Mouse (Mus musculus): ENCODE data around the gene Gm10300. TPM values are rescaled to one million over a fixed set of nuclear protein-coding genes. Genes with fewer than 3 reads are reported as not detected.

The Gm10300 gene
- polyA plus RNA-seq, 1 experiment = 0.02 TPM

- Histone ChIP-seq H3K79me2 (ENCODE audit: control insufficient read depth, insufficient read depth) (no peaks in the 10 kb centered on the region), H3ac (ENCODE audit: control insufficient read depth, insufficient read length) (no peak overlapping the region), H3K27me3 (ENCODE audit: control insufficient read depth, insufficient read depth, insufficient read length) (peaks cover 22% of the 10 kb centered on the region), H3K4me2 (ENCODE audit: low read depth) (no peak overlapping the region), H3K36me3 (ENCODE audit: control insufficient read depth, insufficient read depth) (no peaks in the 10 kb centered on the region), H3K4me3 (no peak overlapping the region)
- TF ChIP-seq MAX (IDR thresholded peaks at IDR 0.05; ENCODE audit: low read depth) = no peak
- no peak for TF ChIP-seq TCF12 (IDR thresholded peaks at IDR 0.05; ENCODE audit: insufficient read depth, poor library complexity, severe bottlenecking)
- TF ChIP-seq USF1 (IDR thresholded peaks at IDR 0.05; ENCODE audit: low read depth) = no peak
- TF ChIP-seq TCF3 (IDR thresholded peaks at IDR 0.05; ENCODE audit: insufficient read length, low read depth) = no peak
- no peak for TF ChIP-seq SRF (IDR thresholded peaks at IDR 0.05; ENCODE audit: control insufficient read depth, insufficient read length, low read depth)
- TF ChIP-seq POLR2AphosphoS2 (IDR thresholded peaks at IDR 0.05; ENCODE audit: insufficient read length, low read depth) = no peak
- no peak for TF ChIP-seq REST (IDR thresholded peaks at IDR 0.05; ENCODE audit: insufficient read depth, insufficient read length)
- TF ChIP-seq POLR2A (IDR thresholded peaks at IDR 0.05; ENCODE audit: insufficient read length, low read depth) = no peak
Observed at GRCm38 (mm10) chr4:132093928-132094327, 19.4 kb downstream of the Gm10300 start.

GRCm38 (mm10) chr4:132095043-132095442 lies 20.5 kb downstream of the Gm10300 start:
- Histone ChIP-seq H3K36me3 (ENCODE audit: control insufficient read depth, insufficient read depth) (no peaks in the 10 kb centered on the region), H3K27me3 (ENCODE audit: control insufficient read depth, insufficient read depth, insufficient read length) (peaks cover 32% of the 10 kb centered on the region), H3K4me3 (no peak overlapping the region), H3ac (ENCODE audit: control insufficient read depth, insufficient read length) (no peak overlapping the region), H3K4me2 (ENCODE audit: low read depth) (no peak overlapping the region), H3K79me2 (ENCODE audit: control insufficient read depth, insufficient read depth) (no peaks in the 10 kb centered on the region)
- TF ChIP-seq MYOD1 (IDR thresholded peaks at IDR 0.05; ENCODE audit: control insufficient read depth in 1 of 3, insufficient read length in 2 of 3, low read depth in 2 of 3) (no peak), TCF12 (IDR thresholded peaks at IDR 0.05; ENCODE audit: insufficient read depth, poor library complexity, severe bottlenecking) (no peak), TCF3 (IDR thresholded peaks at IDR 0.05; ENCODE audit: insufficient read length, low read depth) (no peak), USF1 (IDR thresholded peaks at IDR 0.05; ENCODE audit: low read depth) (no peak), E2F4 (IDR thresholded peaks at IDR 0.05; ENCODE audit: insufficient read depth) (no peak), MYOG (IDR thresholded peaks at IDR 0.05; ENCODE audit: control insufficient read depth in 1 of 3, insufficient read depth in 1 of 3, insufficient read length in 2 of 3, low read depth in 2 of 3) (no peak), CEBPB (IDR thresholded peaks at IDR 0.05; ENCODE audit: insufficient read depth, poor library complexity, severe bottlenecking) (no peak)

GRCm38 (mm10) chr4:132099548-132099947 lies 25.1 kb downstream of the Gm10300 start:
- Histone ChIP-seq H3K4me2 (ENCODE audit: low read depth) (no peak overlapping the region), H3K36me3 (ENCODE audit: control insufficient read depth, insufficient read depth) (no peaks in the 10 kb centered on the region), H3K4me3 (no peak overlapping the region), H3K27me3 (ENCODE audit: control insufficient read depth, insufficient read depth, insufficient read length) (peaks cover 53% of the 10 kb centered on the region), H3ac (ENCODE audit: control insufficient read depth, insufficient read length) (no peak overlapping the region), H3K79me2 (ENCODE audit: control insufficient read depth, insufficient read depth) (no peaks in the 10 kb centered on the region)
- TF ChIP-seq CEBPB (IDR thresholded peaks at IDR 0.05; ENCODE audit: insufficient read depth, poor library complexity, severe bottlenecking) (no peak), POLR2AphosphoS2 (IDR thresholded peaks at IDR 0.05; ENCODE audit: insufficient read length, low read depth) (no peak), REST (IDR thresholded peaks at IDR 0.05; ENCODE audit: insufficient read depth, insufficient read length) (no peak), E2F4 (IDR thresholded peaks at IDR 0.05; ENCODE audit: insufficient read depth) (no peak), USF1 (IDR thresholded peaks at IDR 0.05; ENCODE audit: low read depth) (no peak), TCF12 (IDR thresholded peaks at IDR 0.05; ENCODE audit: insufficient read depth, poor library complexity, severe bottlenecking) (no peak), TCF3 (IDR thresholded peaks at IDR 0.05; ENCODE audit: insufficient read length, low read depth) (no peak), MAX (IDR thresholded peaks at IDR 0.05; ENCODE audit: low read depth) (no peak), POLR2A (IDR thresholded peaks at IDR 0.05; ENCODE audit: insufficient read length, low read depth) (no peak), MYOD1 (IDR thresholded peaks at IDR 0.05; ENCODE audit: control insufficient read depth in 1 of 3, insufficient read length in 2 of 3, low read depth in 2 of 3) (no peak), MYOG (IDR thresholded peaks at IDR 0.05; ENCODE audit: control insufficient read depth in 1 of 3, insufficient read depth in 1 of 3, insufficient read length in 2 of 3, low read depth in 2 of 3) (no peak), SRF (IDR thresholded peaks at IDR 0.05; ENCODE audit: control insufficient read depth, insufficient read length, low read depth) (no peak)

GRCm38 (mm10) chr4:132101152-132101551 lies 26.7 kb downstream of the Gm10300 start:
- Histone ChIP-seq H3K27me3 (ENCODE audit: control insufficient read depth, insufficient read depth, insufficient read length) (peaks cover 61% of the 10 kb centered on the region), H3K4me2 (ENCODE audit: low read depth) (no peak overlapping the region), H3ac (ENCODE audit: control insufficient read depth, insufficient read length) (no peak overlapping the region), H3K4me3 (no peak overlapping the region), H3K79me2 (ENCODE audit: control insufficient read depth, insufficient read depth) (no peaks in the 10 kb centered on the region), H3K36me3 (ENCODE audit: control insufficient read depth, insufficient read depth) (no peaks in the 10 kb centered on the region)
- TF ChIP-seq MYOG (IDR thresholded peaks at IDR 0.05; ENCODE audit: control insufficient read depth in 1 of 3, insufficient read depth in 1 of 3, insufficient read length in 2 of 3, low read depth in 2 of 3) = no peak
- TF ChIP-seq MYOD1 (IDR thresholded peaks at IDR 0.05; ENCODE audit: control insufficient read depth in 1 of 3, insufficient read length in 2 of 3, low read depth in 2 of 3) = no peak
- no peak for TF ChIP-seq MAX (IDR thresholded peaks at IDR 0.05; ENCODE audit: low read depth)
- TF ChIP-seq TCF3 (IDR thresholded peaks at IDR 0.05; ENCODE audit: insufficient read length, low read depth) = no peak
- TF ChIP-seq USF1 (IDR thresholded peaks at IDR 0.05; ENCODE audit: low read depth) = no peak
- TF ChIP-seq SRF (IDR thresholded peaks at IDR 0.05; ENCODE audit: control insufficient read depth, insufficient read length, low read depth) = no peak
- no peak for TF ChIP-seq REST (IDR thresholded peaks at IDR 0.05; ENCODE audit: insufficient read depth, insufficient read length)
- TF ChIP-seq TCF12 (IDR thresholded peaks at IDR 0.05; ENCODE audit: insufficient read depth, poor library complexity, severe bottlenecking) = no peak
- TF ChIP-seq POLR2AphosphoS2 (IDR thresholded peaks at IDR 0.05; ENCODE audit: insufficient read length, low read depth) = no peak
- TF ChIP-seq E2F4 (IDR thresholded peaks at IDR 0.05; ENCODE audit: insufficient read depth) = no peak
- TF ChIP-seq CEBPB (IDR thresholded peaks at IDR 0.05; ENCODE audit: insufficient read depth, poor library complexity, severe bottlenecking) = no peak
- TF ChIP-seq POLR2A (IDR thresholded peaks at IDR 0.05; ENCODE audit: insufficient read length, low read depth) = no peak

- no peak overlapping the region for H3K4me2 ChIP-seq (ENCODE audit: low read depth)
- no peaks in the 10 kb centered on the region for H3K36me3 ChIP-seq (ENCODE audit: control insufficient read depth, insufficient read depth)
- no peak for TF ChIP-seq SRF (IDR thresholded peaks at IDR 0.05; ENCODE audit: control insufficient read depth, insufficient read length, low read depth)
- TF ChIP-seq POLR2AphosphoS2 (IDR thresholded peaks at IDR 0.05; ENCODE audit: insufficient read length, low read depth) = no peak
- TF ChIP-seq TCF12 (IDR thresholded peaks at IDR 0.05; ENCODE audit: insufficient read depth, poor library complexity, severe bottlenecking) = no peak
- TF ChIP-seq TCF3 (IDR thresholded peaks at IDR 0.05; ENCODE audit: insufficient read length, low read depth) = no peak
- H3K4me3 ChIP-seq = no peak overlapping the region
- no peak overlapping the region for H3ac ChIP-seq (ENCODE audit: control insufficient read depth, insufficient read length)
- no peaks in the 10 kb centered on the region for H3K79me2 ChIP-seq (ENCODE audit: control insufficient read depth, insufficient read depth)
- H3K27me3 ChIP-seq (ENCODE audit: control insufficient read depth, insufficient read depth, insufficient read length) = peaks cover 71% of the 10 kb centered on the region
Observed at GRCm38 (mm10) chr4:132108221-132108620, 33.7 kb downstream of the Gm10300 start.

All from myocyte (in vitro differentiated cells).